Comparison of ENCODE assay signal across 18 mouse cellular contexts in genomic region chr5:113782624-113783023, GRCm38 (mm10). TPM values are rescaled to one million over a fixed set of nuclear protein-coding genes. Genes with fewer than 3 reads are reported as not detected.
DNase-seq lines count a peak whose midpoint lies in the region; ATAC-seq lines count a peak whose summit lies in the region.
"Had no signal": no experiment of that assay in that cellular context is flagged by ENCODE, and none has a peak within 500 bp of the region (broad histone marks: within the 10 kb centered on the region; RNA-seq: fewer than 3 reads in every experiment).

No protein-coding gene starts in this region.

- no peaks in the 10 kb centered on the region for H3K9me3 ChIP-seq in intestine, embryonic 15.5 days
- H3K9me3 ChIP-seq in limb, embryonic 12.5 days, result no peaks in the 10 kb centered on the region
- no peaks in the 10 kb centered on the region for H3K9me3 ChIP-seq in neural tube, embryonic 15.5 days (replicated peaks)
- H3K9me3 ChIP-seq in hindbrain, embryonic 16.5 days (ENCODE audit: control insufficient read depth, low read length), result no peaks in the 10 kb centered on the region
- H3K9me3 ChIP-seq: neural tube, embryonic 12.5 days had no signal

- no peak for ATAC-seq in intestine, embryonic 15.5 days
- ATAC-seq in limb, embryonic 12.5 days (ENCODE audit: insufficient number of reproducible peaks, insufficient read depth, low FRiP score, low TSS enrichment, low read depth), result no peak
- ATAC-seq in neural tube, embryonic 15.5 days (ENCODE audit: low FRiP score), result no peak
- no peak for ATAC-seq in hindbrain, embryonic 16.5 days
- ATAC-seq: CD4-positive, CD25-positive, alpha-beta regulatory T cell, adult 4 months; inflammation-experienced regulatory T-cells, adult 6 months; Patski had no signal

- H3K27ac ChIP-seq in intestine, embryonic 15.5 days, result peak overlapping the region; percentile 80
- H3K27ac ChIP-seq in limb, embryonic 12.5 days, result peak overlapping the region; percentile 93
- H3K27ac ChIP-seq in neural tube, embryonic 15.5 days (replicated peaks), result no peak overlapping the region
- no peak overlapping the region for H3K27ac ChIP-seq in hindbrain, embryonic 16.5 days (ENCODE audit: low read depth, low read length)
- H3K27ac ChIP-seq: liver, embryonic 14.5 days; neural tube, embryonic 12.5 days had no signal

- peaks cover 5% of the 10 kb centered on the region; the same call in 1 of the 2 replicates for H3K36me3 ChIP-seq in intestine, embryonic 15.5 days
- peaks cover 12% of the 10 kb centered on the region; the same call in 1 of the 2 replicates for H3K36me3 ChIP-seq in limb, embryonic 12.5 days
- peaks cover 4% of the 10 kb centered on the region; the same call in 1 of the 2 replicates for H3K36me3 ChIP-seq in neural tube, embryonic 15.5 days
- no peaks in the 10 kb centered on the region for H3K36me3 ChIP-seq in hindbrain, embryonic 16.5 days (ENCODE audit: control insufficient read depth, insufficient read depth, low read length)

- intact Hi-C loops in heart, postnatal 25 days (cut with DNase I), result no loop called here

- DNase-seq in heart, postnatal 25 days (ENCODE audit: low spot score), result peak; percentile 33
- no peak for DNase-seq in heart, postnatal 4 days
- peak; percentile 68 for DNase-seq in NIH3T3 (ENCODE audit: low read depth)
- no peak for DNase-seq in layer of hippocampus, adult 8-10 months (ENCODE audit: low spot score in 2 of 2)
- DNase-seq: adrenal gland, adult 2 months; cerebellum, postnatal 14 days; thymus, postnatal 4 days had no signal

- H3K9ac ChIP-seq in intestine, embryonic 15.5 days, result no peak overlapping the region
- no peak overlapping the region for H3K9ac ChIP-seq in limb, embryonic 12.5 days (replicated peaks)
- H3K9ac ChIP-seq in neural tube, embryonic 15.5 days (replicated peaks), result no peak overlapping the region
- H3K9ac ChIP-seq in hindbrain, embryonic 16.5 days (ENCODE audit: low read depth, low read length), result no peak overlapping the region
- H3K9ac ChIP-seq: liver, embryonic 14.5 days; neural tube, embryonic 12.5 days had no signal

- peaks cover 11% of the 10 kb centered on the region for H3K4me1 ChIP-seq in intestine, embryonic 15.5 days (replicated peaks)
- H3K4me1 ChIP-seq in limb, embryonic 12.5 days (replicated peaks), result peaks cover 56% of the 10 kb centered on the region
- 0 out of 2 replicates have a peak, but pooled peaks cover 2% of the 10 kb centered on the region for H3K4me1 ChIP-seq in neural tube, embryonic 15.5 days
- no peaks in the 10 kb centered on the region for H3K4me1 ChIP-seq in hindbrain, embryonic 16.5 days (ENCODE audit: control insufficient read depth, insufficient read depth, low read depth, low read length)

- H3K27me3 ChIP-seq in intestine, embryonic 15.5 days (replicated peaks), result no peaks in the 10 kb centered on the region; the same call in 1 of the 2 replicates
- no peaks in the 10 kb centered on the region for H3K27me3 ChIP-seq in limb, embryonic 12.5 days
- H3K27me3 ChIP-seq in neural tube, embryonic 15.5 days (replicated peaks), result peaks cover 9% of the 10 kb centered on the region; the same call in 1 of the 2 replicates
- peaks cover 5% of the 10 kb centered on the region for H3K27me3 ChIP-seq in hindbrain, embryonic 16.5 days (replicated peaks; ENCODE audit: control insufficient read depth, insufficient read depth, low read length)
- H3K27me3 ChIP-seq: neural tube, embryonic 12.5 days; Patski had no signal

- H3K4me3 ChIP-seq in intestine, embryonic 15.5 days (replicated peaks), result no peak overlapping the region
- H3K4me3 ChIP-seq in limb, embryonic 12.5 days (replicated peaks), result no peak overlapping the region
- no peak overlapping the region for H3K4me3 ChIP-seq in neural tube, embryonic 15.5 days (replicated peaks)
- no peak overlapping the region for H3K4me3 ChIP-seq in hindbrain, embryonic 16.5 days (ENCODE audit: low read length)
- H3K4me3 ChIP-seq: left cerebral cortex, adult 2 months; neural tube, embryonic 12.5 days had no signal

- WGBS in intestine, embryonic 15.5 days, result 76% methylated on average over 7 of the region's 7 CpGs
- 93% methylated on average over 7 of the region's 7 CpGs for WGBS in limb, embryonic 12.5 days
- WGBS in neural tube, embryonic 15.5 days, result 86% methylated on average over 7 of the region's 7 CpGs
- 88% methylated on average over 7 of the region's 7 CpGs for WGBS in hindbrain, embryonic 16.5 days

- H3K4me2 ChIP-seq in intestine, embryonic 15.5 days (replicated peaks), result no peak overlapping the region
- no peak overlapping the region for H3K4me2 ChIP-seq in limb, embryonic 12.5 days
- H3K4me2 ChIP-seq in neural tube, embryonic 15.5 days, result no peak overlapping the region
- H3K4me2 ChIP-seq in hindbrain, embryonic 16.5 days (ENCODE audit: low read length), result no peak overlapping the region
- H3K4me2 ChIP-seq: midbrain, embryonic 11.5 days; neural tube, embryonic 12.5 days had no signal

RNA-seq across cellular contexts. Expression of gene Iscu, which starts 10.1 kb away (rescaled TPM):
- 100 to 1,000 TPM; 164 to 165 TPM for total RNA-seq in heart, postnatal 25 days (2021)
- total RNA-seq in heart, postnatal 4 days (2021), result 100 to 1,000 TPM; 102 to 104 TPM
- polyA plus RNA-seq in intestine, embryonic 15.5 days (2015; fragmentation: Nextera tagmentation; extraction: Ambion mirVana), result 107 and 115 TPM in 2 replicates
- polyA plus RNA-seq in limb, embryonic 12.5 days (2016; fragmentation: Nextera tagmentation; extraction: Ambion mirVana), result 117 and 128 TPM in 2 replicates
- 100 to 1,000 TPM; 117 to 135 (median 126) TPM for total RNA-seq in layer of hippocampus, adult 8-10 months (2022)
- 88.6 and 90.9 TPM in 2 replicates for polyA plus RNA-seq in neural tube, embryonic 15.5 days (2015; fragmentation: Nextera tagmentation; extraction: Ambion mirVana)
- polyA plus RNA-seq in hindbrain, embryonic 16.5 days (2015; fragmentation: Nextera tagmentation; extraction: Ambion mirVana), result 86.8 and 94.0 TPM in 2 replicates

RNA-seq across cellular contexts. Expression of gene Sart3, which starts 10.3 kb away (rescaled TPM):
- 10 to 100 TPM; 14.1 to 17.1 TPM for total RNA-seq in heart, postnatal 25 days (2021)
- total RNA-seq in heart, postnatal 4 days (2021), result 10 to 100 TPM; 30.4 to 30.7 TPM
- polyA plus RNA-seq in intestine, embryonic 15.5 days (2015; fragmentation: Nextera tagmentation; extraction: Ambion mirVana), result 40.2 and 43.8 TPM in 2 replicates
- 87.9 and 91.5 TPM in 2 replicates for polyA plus RNA-seq in limb, embryonic 12.5 days (2016; fragmentation: Nextera tagmentation; extraction: Ambion mirVana)
- total RNA-seq in layer of hippocampus, adult 8-10 months (2022), result 10 to 100 TPM; 43.7 to 57.8 (median 48.9) TPM
- 40.7 and 42.3 TPM in 2 replicates for polyA plus RNA-seq in neural tube, embryonic 15.5 days (2015; fragmentation: Nextera tagmentation; extraction: Ambion mirVana)
- 37.7 and 39.0 TPM in 2 replicates for polyA plus RNA-seq in hindbrain, embryonic 16.5 days (2015; fragmentation: Nextera tagmentation; extraction: Ambion mirVana)

RNA-seq across cellular contexts. Expression of gene Tmem119, which starts 17.7 kb away (rescaled TPM):
- total RNA-seq in heart, postnatal 25 days (2021), result 1 to 10 TPM; 6.7 to 7.3 TPM
- 10 to 100 TPM; 11.7 to 13.7 TPM for total RNA-seq in heart, postnatal 4 days (2021)
- 57.5 and 61.9 TPM in 2 replicates for polyA plus RNA-seq in intestine, embryonic 15.5 days (2015; fragmentation: Nextera tagmentation; extraction: Ambion mirVana)
- polyA plus RNA-seq in limb, embryonic 12.5 days (2016; fragmentation: Nextera tagmentation; extraction: Ambion mirVana), result 236 and 242 TPM in 2 replicates
- 10 to 100 TPM; 22.0 to 40.1 (median 31.5) TPM for total RNA-seq in layer of hippocampus, adult 8-10 months (2022)
- polyA plus RNA-seq in neural tube, embryonic 15.5 days (2015; fragmentation: Nextera tagmentation; extraction: Ambion mirVana), result 12.1 and 23.1 TPM in 2 replicates
- polyA plus RNA-seq in hindbrain, embryonic 16.5 days (2015; fragmentation: Nextera tagmentation; extraction: Ambion mirVana), result 7.9 and 10.4 TPM in 2 replicates
- polyA plus RNA-seq: CD4-positive, CD25-positive, alpha-beta regulatory T cell, adult 4 months; inflammation-experienced regulatory T-cells, adult 6 months; Patski had no signal

RNA-seq across cellular contexts. Expression of gene Ficd, which starts 47.0 kb away (rescaled TPM):
- 1 to 10 TPM; 6.4 to 7.8 TPM for total RNA-seq in heart, postnatal 25 days (2021)
- 1 to 10 TPM; 3.9 to 4.4 TPM for total RNA-seq in heart, postnatal 4 days (2021)
- 5.4 and 6.2 TPM in 2 replicates for polyA plus RNA-seq in intestine, embryonic 15.5 days (2015; fragmentation: Nextera tagmentation; extraction: Ambion mirVana)
- 3.8 and 5.0 TPM in 2 replicates for polyA plus RNA-seq in limb, embryonic 12.5 days (2016; fragmentation: Nextera tagmentation; extraction: Ambion mirVana)
- total RNA-seq in layer of hippocampus, adult 8-10 months (2022), result 10 to 100 TPM; 12.0 to 13.2 (median 12.7) TPM
- 9.6 and 11.1 TPM in 2 replicates for polyA plus RNA-seq in neural tube, embryonic 15.5 days (2015; fragmentation: Nextera tagmentation; extraction: Ambion mirVana)
- polyA plus RNA-seq in hindbrain, embryonic 16.5 days (2015; fragmentation: Nextera tagmentation; extraction: Ambion mirVana), result 10.9 and 11.1 TPM in 2 replicates

RNA-seq across cellular contexts. Expression of gene Selplg, which starts 49.8 kb away (rescaled TPM):
- total RNA-seq in heart, postnatal 25 days (2021), result 1 to 10 TPM; 2.4 to 3.6 TPM
- 1 to 10 TPM; 1.3 to 2.1 TPM for total RNA-seq in heart, postnatal 4 days (2021)
- 3.4 and 4.4 TPM in 2 replicates for polyA plus RNA-seq in intestine, embryonic 15.5 days (2015; fragmentation: Nextera tagmentation; extraction: Ambion mirVana)
- polyA plus RNA-seq in limb, embryonic 12.5 days (2016; fragmentation: Nextera tagmentation; extraction: Ambion mirVana), result 1.4 and 1.8 TPM in 2 replicates
- total RNA-seq in layer of hippocampus, adult 8-10 months (2022), result 10 to 100 TPM; 27.3 to 84.9 (median 53.7) TPM
- 2.3 and 27.7 TPM in 2 replicates for polyA plus RNA-seq in neural tube, embryonic 15.5 days (2015; fragmentation: Nextera tagmentation; extraction: Ambion mirVana)
- polyA plus RNA-seq in hindbrain, embryonic 16.5 days (2015; fragmentation: Nextera tagmentation; extraction: Ambion mirVana), result 1.9 and 2.5 TPM in 2 replicates

Comparison
In these comparisons a context has a peak if more than half of its experiments do, and no peak if none do; other contexts are left out.
1. DNase-seq: peak in heart, postnatal 25 days (single experiment) and NIH3T3 (single experiment); none in heart, postnatal 4 days (single experiment) and layer of hippocampus, adult 8-10 months (0 of 2).
2. H3K27ac ChIP-seq: peak in intestine, embryonic 15.5 days (single experiment) and limb, embryonic 12.5 days (single experiment); none in neural tube, embryonic 15.5 days (single experiment) and hindbrain, embryonic 16.5 days (single experiment).